In genomic region chr2:116075477-116075876, GRCm38 (mm10) we compare ENCODE assay signal across 8 mouse cellular contexts. TPM values are rescaled to one million over a fixed set of nuclear protein-coding genes. Genes with fewer than 3 reads are reported as not detected.
DNase-seq lines count a peak whose midpoint lies in the region; ATAC-seq lines count a peak whose summit lies in the region.

No protein-coding gene starts in this region.

- peak overlapping the region; percentile 54 for H3K9ac ChIP-seq in heart, embryonic 12.5 days
- H3K9ac ChIP-seq in midbrain, embryonic 14.5 days (replicated peaks; ENCODE audit: low read length): peak overlapping the region; percentile 53

- no peaks in the 10 kb centered on the region for H3K27me3 ChIP-seq in heart, embryonic 12.5 days (replicated peaks)
- peaks cover 3% of the 10 kb centered on the region; the same call in 1 of the 2 replicates for H3K27me3 ChIP-seq in midbrain, embryonic 14.5 days (ENCODE audit: control insufficient read depth, insufficient read depth, low read length)

- H3K4me1 ChIP-seq in heart, embryonic 12.5 days (replicated peaks): peaks cover 26% of the 10 kb centered on the region
- H3K4me1 ChIP-seq in midbrain, embryonic 14.5 days (ENCODE audit: control insufficient read depth, insufficient read depth, low read length): no peaks in the 10 kb centered on the region; the same call in 1 of the 2 replicates

- H3K9me3 ChIP-seq in heart, embryonic 12.5 days (replicated peaks): no peaks in the 10 kb centered on the region
- H3K9me3 ChIP-seq in midbrain, embryonic 14.5 days (ENCODE audit: control insufficient read depth, low read length): no peaks in the 10 kb centered on the region

- peak overlapping the region; percentile 56 for H3K27ac ChIP-seq in heart, embryonic 12.5 days (ENCODE audit: poor library complexity, severe bottlenecking)
- H3K27ac ChIP-seq in midbrain, embryonic 14.5 days (replicated peaks; ENCODE audit: low read depth, low read length): peak overlapping the region; percentile 69

- H3K36me3 ChIP-seq in heart, embryonic 12.5 days: no peaks in the 10 kb centered on the region
- H3K36me3 ChIP-seq in midbrain, embryonic 14.5 days (ENCODE audit: control insufficient read depth, insufficient read depth, low read length): no peaks in the 10 kb centered on the region

- intact Hi-C loops in gastrocnemius, postnatal 36 days (cut with DNase I): no loop called here

- peak; percentile 10 for DNase-seq in gastrocnemius, postnatal 10 days
- no peak for DNase-seq in gastrocnemius, postnatal 36 days
- DNase-seq in brain, adult 2 months (ENCODE audit: low read depth, low spot score): peak; percentile 21
- peak; percentile 55 for DNase-seq in kidney, postnatal 14 days
- DNase-seq in midbrain, embryonic 14.5 days: peak; percentile 68
- no peak for DNase-seq in thymus, postnatal 4 days
- DNase-seq in testis, postnatal 14 days (ENCODE audit: low spot score): no peak

- H3K4me2 ChIP-seq in heart, embryonic 12.5 days: peak overlapping the region; percentile 76
- peak overlapping the region; percentile 59 for H3K4me2 ChIP-seq in midbrain, embryonic 14.5 days (ENCODE audit: low read length)

- 1% methylated on average over 20 of the region's 20 CpGs for WGBS in heart, embryonic 12.5 days
- under 1% methylated on average over 20 of the region's 20 CpGs for WGBS in midbrain, embryonic 14.5 days

- ATAC-seq in heart, embryonic 12.5 days (ENCODE audit: insufficient number of reproducible peaks, low FRiP score): no peak
- peak; percentile 35; the same call in 1 of the 2 replicates for ATAC-seq in midbrain, embryonic 14.5 days (ENCODE audit: low FRiP score, low TSS enrichment)

- peak overlapping the region; percentile 50 for H3K4me3 ChIP-seq in heart, embryonic 12.5 days
- peak overlapping the region; percentile 29 for H3K4me3 ChIP-seq in midbrain, embryonic 14.5 days (replicated peaks; ENCODE audit: low read depth, low read length)

RNA-seq across cellular contexts. Expression of gene Meis2, which starts 9.8 kb away (rescaled TPM):
- 1 to 10 TPM; 4.0 to 5.2 TPM for total RNA-seq in gastrocnemius, postnatal 10 days (2021)
- total RNA-seq in gastrocnemius, postnatal 36 days (2021): under 1 TPM; 0.86 to 0.97 TPM
- polyA plus RNA-seq in heart, embryonic 12.5 days (2016; fragmentation: Nextera tagmentation; extraction: Ambion mirVana): 49.9 and 52.9 TPM in 2 replicates
- polyA plus RNA-seq in midbrain, embryonic 14.5 days (2014; fragmentation: Nextera tagmentation; extraction: Ambion mirVana): 83.1 and 84.9 TPM in 2 replicates

Comparison
In these comparisons a context has a peak if more than half of its experiments do, and no peak if none do; other contexts are left out.
1. DNase-seq: peak in gastrocnemius, postnatal 10 days (single experiment), brain, adult 2 months (single experiment), kidney, postnatal 14 days (single experiment) and midbrain, embryonic 14.5 days (single experiment); none in gastrocnemius, postnatal 36 days (0 of 2), thymus, postnatal 4 days (single experiment) and testis, postnatal 14 days (single experiment).